Mouse (Mus musculus): ENCODE data around the gene Apoc4. TPM values are rescaled to one million over a fixed set of nuclear protein-coding genes. Genes with fewer than 3 reads are reported as not detected.
A peak's percentile ranks its signal among the peaks of the same experiment; 100 is the strongest.

Apoc4 gene
- 1.5 TPM in 1 of 2 replicates, not detected in the other for polyA plus RNA-seq (2015; fragmentation: Nextera tagmentation; extraction: Ambion mirVana)

DNA sequence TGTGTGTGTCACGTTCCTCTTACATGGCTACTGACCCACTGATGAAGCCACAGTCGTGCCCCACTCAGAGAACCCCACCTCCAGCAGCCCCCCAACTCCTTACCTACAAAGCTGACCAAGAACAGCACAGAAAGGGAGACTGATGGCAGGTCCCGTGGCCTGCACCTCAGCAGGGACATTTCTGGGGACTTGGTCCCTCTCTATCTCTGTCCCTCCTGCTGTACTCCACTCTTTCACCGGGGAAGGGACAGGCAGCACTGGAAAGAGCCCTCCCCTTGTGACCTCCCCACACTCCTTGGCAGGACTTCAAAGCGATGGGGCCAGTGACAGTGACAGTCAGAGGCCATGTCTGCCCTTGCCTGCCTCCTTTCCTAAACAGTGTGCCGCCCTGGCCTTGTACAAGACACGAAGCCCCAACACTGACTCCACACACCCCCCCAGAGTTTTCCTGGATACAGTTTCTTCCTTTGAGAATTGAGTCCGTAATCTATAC is at the start of gene Apoc4, which contains the start of gene Gm44805:
Apoc4 (minus strand) TSS at position 278 of the 493 bp plus-strand sequence.
Gm44805 (minus strand) TSS at position 222 of the 493 bp plus-strand sequence.
- H3K27me3 ChIP-seq: no peaks in the 10 kb centered on the region
- no peak within 1 kb of the TSS for H3K4me2 ChIP-seq
- no peaks in the 10 kb centered on the region for H3K9me3 ChIP-seq
- no peak within 1 kb of the TSS for H3K9ac ChIP-seq
- peak; percentile 18; the same call in 1 of the 2 replicates for ATAC-seq (ENCODE audit: insufficient number of reproducible peaks, insufficient read depth, low FRiP score, low TSS enrichment, low read depth)
- H3K27ac ChIP-seq: no peak within 1 kb of the TSS
- no peaks in the 10 kb centered on the region for H3K36me3 ChIP-seq
- no peaks in the 10 kb centered on the region for H3K4me1 ChIP-seq
- H3K4me3 ChIP-seq: no peak within 1 kb of the TSS
- WGBS: 57% methylated on average over 8 of the region's 8 CpGs

GRCm38 (mm10) chr7:19726541-19726940 is 45.3 kb upstream of the Apoc4 start:
- Histone ChIP-seq H3K4me1 (no peaks in the 10 kb centered on the region), H3K9me3 (peaks cover 3% of the 10 kb centered on the region; the same call in 1 of the 2 replicates), H3K4me3 (no peak overlapping the region), H3K9ac (no peak overlapping the region), H3K27ac (no peak overlapping the region), H3K4me2 (no peak overlapping the region), H3K27me3 (no peaks in the 10 kb centered on the region), H3K36me3 (peaks cover 98% of the 10 kb centered on the region)
- 94% methylated on average over 4 of the region's 4 CpGs for WGBS
- ATAC-seq (ENCODE audit: insufficient number of reproducible peaks, insufficient read depth, low FRiP score, low TSS enrichment, low read depth): no peak

DNA sequence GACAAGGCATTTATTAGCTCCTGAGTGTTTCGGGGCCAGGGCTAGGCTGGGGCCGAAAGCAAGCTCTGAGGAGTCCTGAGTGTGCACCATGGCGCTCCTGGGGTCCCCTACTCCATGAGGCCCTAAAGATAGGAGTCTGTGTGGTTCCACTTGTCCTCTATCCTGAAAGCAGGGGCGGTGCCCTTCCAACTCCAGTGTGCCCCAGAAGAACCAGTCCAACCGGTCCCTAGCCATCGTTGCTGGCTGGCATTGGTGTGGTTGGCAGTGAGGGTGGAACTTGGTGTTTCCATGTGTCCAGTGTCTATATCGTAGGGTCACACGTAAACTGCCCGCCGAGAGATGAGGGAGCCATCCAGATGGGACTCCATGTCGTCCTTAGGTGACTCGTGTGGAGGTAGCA is 42.9 kb upstream of the Apoc4 start:
- 92% methylated on average over 12 of the region's 12 CpGs for WGBS
- H3K4me1 ChIP-seq: no peaks in the 10 kb centered on the region
- H3K36me3 ChIP-seq: peaks cover 97% of the 10 kb centered on the region

DNA sequence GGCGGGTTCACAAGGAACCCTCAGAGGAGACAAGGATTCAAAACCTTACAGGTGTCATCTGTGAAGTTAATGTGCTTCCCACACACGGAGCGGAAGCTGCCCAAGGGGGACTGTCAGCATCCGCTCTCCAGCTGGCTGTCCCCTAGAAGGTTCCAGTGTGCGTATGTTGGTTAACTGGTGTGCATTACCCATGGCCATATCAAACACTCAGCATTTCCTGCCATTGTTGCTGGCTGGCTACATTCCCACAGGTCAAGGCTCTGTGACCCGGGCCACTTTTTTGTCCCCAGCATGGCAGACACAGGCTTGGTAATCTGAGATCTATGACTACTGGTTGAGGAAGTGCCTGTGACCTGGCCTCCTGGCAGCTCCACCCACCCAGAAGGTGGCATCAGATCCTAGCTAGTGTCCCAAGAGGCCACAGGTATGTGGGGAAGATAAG is 41.5 kb upstream of the Apoc4 start:
- H3K4me3 ChIP-seq: no peak overlapping the region
- WGBS: 89% methylated on average over 6 of the region's 6 CpGs
- H3K27ac ChIP-seq: no peak overlapping the region
- H3K4me1 ChIP-seq: no peaks in the 10 kb centered on the region
- H3K4me2 ChIP-seq: no peak overlapping the region
- H3K36me3 ChIP-seq: peaks cover 90% of the 10 kb centered on the region
- H3K9ac ChIP-seq: no peak overlapping the region
- H3K9me3 ChIP-seq: peaks cover 15% of the 10 kb centered on the region
- ATAC-seq (ENCODE audit: insufficient number of reproducible peaks, insufficient read depth, low FRiP score, low TSS enrichment, low read depth): no peak
- H3K27me3 ChIP-seq: no peaks in the 10 kb centered on the region

More for the DNA sequence above, 42.9 kb upstream of the Apoc4 start:
- H3K27ac ChIP-seq: no peak overlapping the region
- no peak overlapping the region for H3K4me3 ChIP-seq
- peaks cover 15% of the 10 kb centered on the region for H3K9me3 ChIP-seq
- H3K9ac ChIP-seq: no peak overlapping the region
- H3K4me2 ChIP-seq: no peak overlapping the region
- no peak for ATAC-seq (ENCODE audit: insufficient number of reproducible peaks, insufficient read depth, low FRiP score, low TSS enrichment, low read depth)
- no peaks in the 10 kb centered on the region for H3K27me3 ChIP-seq

DNA sequence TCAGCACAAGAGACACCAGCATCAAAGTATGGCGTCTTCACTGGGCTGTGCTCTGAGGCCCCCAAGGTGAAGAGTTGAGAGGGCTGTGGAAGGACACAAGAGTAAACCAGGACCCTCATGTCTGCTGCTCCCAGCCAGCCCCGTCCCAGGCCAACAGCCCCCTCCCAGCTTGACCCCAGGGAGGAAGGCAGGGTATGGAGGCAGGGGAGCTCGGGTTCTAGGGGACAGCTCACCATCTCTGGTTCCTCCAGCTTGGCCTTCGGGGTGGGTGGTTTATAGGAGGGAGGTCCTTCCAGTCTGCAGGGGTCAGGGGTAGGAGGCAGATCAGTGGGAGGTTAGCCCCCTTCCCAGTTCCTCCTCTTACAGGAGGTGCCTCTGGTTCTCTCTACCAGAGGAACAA is 37.9 kb upstream of the Apoc4 start:
- ATAC-seq (ENCODE audit: insufficient number of reproducible peaks, insufficient read depth, low FRiP score, low TSS enrichment, low read depth): no peak
- peaks cover 15% of the 10 kb centered on the region for H3K9me3 ChIP-seq
- peaks cover 61% of the 10 kb centered on the region for H3K36me3 ChIP-seq

DNA sequence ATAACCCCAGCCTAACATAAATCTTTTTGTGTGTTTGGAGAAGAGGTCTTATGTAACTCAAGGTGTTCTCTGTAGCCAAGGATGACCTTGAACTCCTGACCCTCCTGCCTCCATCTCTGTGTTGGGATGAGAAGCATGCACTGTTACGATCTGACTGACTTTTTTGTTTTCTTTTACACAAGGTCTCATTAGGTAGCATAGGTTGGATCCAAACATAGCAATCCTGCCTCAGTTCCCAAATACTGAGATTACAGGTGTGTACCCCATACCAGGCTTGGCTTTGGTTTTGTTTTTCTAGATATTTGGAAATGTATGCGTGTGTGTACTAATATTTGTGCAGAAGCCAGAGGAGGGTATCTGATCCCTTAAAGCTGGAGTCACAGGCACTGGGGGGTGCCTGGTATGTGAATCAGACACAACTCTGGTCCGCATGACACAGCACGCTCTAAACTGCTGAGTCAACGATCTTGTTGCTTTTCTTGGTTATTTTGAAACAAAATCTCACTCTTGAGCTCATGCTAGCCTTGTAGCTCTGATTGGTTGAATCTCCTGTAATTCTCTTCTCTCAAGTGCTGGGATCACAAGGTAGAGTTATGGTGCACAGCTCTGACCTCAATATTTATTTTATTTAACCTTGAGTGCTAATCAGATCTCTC is 37.1 kb upstream of the Apoc4 start:
- no peak for ATAC-seq (ENCODE audit: insufficient number of reproducible peaks, insufficient read depth, low FRiP score, low TSS enrichment, low read depth)
- no peak overlapping the region for H3K27ac ChIP-seq
- WGBS: 89% methylated on average over 5 of the region's 5 CpGs
- H3K9me3 ChIP-seq: peaks cover 15% of the 10 kb centered on the region
- peaks cover 19% of the 10 kb centered on the region for H3K4me1 ChIP-seq
- no peak overlapping the region for H3K4me2 ChIP-seq
- H3K4me3 ChIP-seq: no peak overlapping the region
- H3K27me3 ChIP-seq: no peaks in the 10 kb centered on the region
- H3K9ac ChIP-seq: no peak overlapping the region
- H3K36me3 ChIP-seq: peaks cover 61% of the 10 kb centered on the region

More for the DNA sequence above, 37.9 kb upstream of the Apoc4 start:
- no peak overlapping the region for H3K4me2 ChIP-seq
- no peak overlapping the region for H3K27ac ChIP-seq
- H3K4me1 ChIP-seq: peaks cover 11% of the 10 kb centered on the region
- 90% methylated on average over 4 of the region's 4 CpGs for WGBS
- no peak overlapping the region for H3K4me3 ChIP-seq
- no peak overlapping the region for H3K9ac ChIP-seq
- H3K27me3 ChIP-seq: no peaks in the 10 kb centered on the region

GRCm38 (mm10) chr7:19717346-19717745 is 36.1 kb upstream of the Apoc4 start:
- Histone ChIP-seq H3K4me1 (peaks cover 19% of the 10 kb centered on the region), H3K4me3 (no peak overlapping the region), H3K4me2 (no peak overlapping the region), H3K27me3 (no peaks in the 10 kb centered on the region), H3K9me3 (peaks cover 15% of the 10 kb centered on the region), H3K27ac (no peak overlapping the region), H3K9ac (no peak overlapping the region), H3K36me3 (peaks cover 61% of the 10 kb centered on the region)
- no peak for ATAC-seq (ENCODE audit: insufficient number of reproducible peaks, insufficient read depth, low FRiP score, low TSS enrichment, low read depth)
- WGBS: 89% methylated on average over 4 of the region's 4 CpGs

GRCm38 (mm10) chr7:19716822-19717221 is 35.5 kb upstream of the Apoc4 start:
- Histone ChIP-seq H3K9ac (peak overlapping the region; percentile 54; the same call in 1 of the 2 replicates), H3K4me1 (peaks cover 19% of the 10 kb centered on the region), H3K36me3 (peaks cover 62% of the 10 kb centered on the region), H3K27me3 (no peaks in the 10 kb centered on the region), H3K4me3 (0 out of 2 replicates have a peak overlapping the region, but pooled peaks have one; percentile 100), H3K4me2 (peak overlapping the region; percentile 66), H3K27ac (peak overlapping the region; percentile 88; the same call in 1 of the 2 replicates), H3K9me3 (peaks cover 15% of the 10 kb centered on the region)
- 90% methylated on average over 2 of the region's 2 CpGs for WGBS
- no peak for ATAC-seq (ENCODE audit: insufficient number of reproducible peaks, insufficient read depth, low FRiP score, low TSS enrichment, low read depth)

DNA sequence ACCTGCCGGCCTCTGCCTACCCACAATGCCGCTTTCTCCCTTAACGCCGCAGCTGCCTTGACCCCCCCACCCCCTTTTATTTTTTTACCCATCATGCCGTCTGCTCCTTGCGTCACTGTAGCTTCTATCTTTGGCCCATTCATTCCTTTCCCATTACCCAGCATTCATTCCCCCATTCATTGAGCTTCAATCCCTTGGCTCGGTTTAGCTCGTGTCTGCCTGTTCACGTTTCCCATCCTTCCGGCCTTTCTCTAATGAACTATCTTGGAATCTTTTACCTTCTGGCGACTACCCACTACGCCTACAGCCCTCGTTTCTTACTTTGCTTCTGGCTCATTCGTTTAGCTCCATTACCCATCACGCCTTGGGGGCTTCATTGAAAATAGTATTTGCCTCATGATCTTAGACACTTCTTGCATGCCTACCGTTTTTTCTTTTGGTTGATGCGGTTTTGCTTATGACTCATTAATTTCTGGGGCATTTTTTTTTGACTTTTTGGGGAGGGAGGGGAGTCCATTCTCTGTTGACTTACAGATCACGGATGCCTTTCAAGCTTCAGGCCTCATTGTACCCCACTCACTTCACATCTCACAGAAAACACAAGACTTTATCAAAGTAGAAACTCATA is 34.9 kb upstream of the Apoc4 start:
- 6% methylated on average over 18 of the region's 18 CpGs for WGBS
- Histone ChIP-seq H3K9ac (peak overlapping the region; percentile 54), H3K36me3 (peaks cover 62% of the 10 kb centered on the region)

GRCm38 (mm10) chr7:19715239-19716054 is 34.2 kb upstream of the Apoc4 start, which contains the start of gene Tomm40:
Gene Tomm40, minus strand, starts transcription at chr7:19715438.
- under 1% methylated on average over 59 of the region's 59 CpGs for WGBS

More for the DNA sequence above, 34.9 kb upstream of the Apoc4 start:
- Histone ChIP-seq H3K27ac (peak overlapping the region; percentile 88), H3K4me2 (peak overlapping the region; percentile 66), H3K4me3 (peak overlapping the region; percentile 100), H3K27me3 (no peaks in the 10 kb centered on the region), H3K4me1 (peaks cover 19% of the 10 kb centered on the region), H3K9me3 (peaks cover 8% of the 10 kb centered on the region)
- no peak for ATAC-seq (ENCODE audit: insufficient number of reproducible peaks, insufficient read depth, low FRiP score, low TSS enrichment, low read depth)

DNA sequence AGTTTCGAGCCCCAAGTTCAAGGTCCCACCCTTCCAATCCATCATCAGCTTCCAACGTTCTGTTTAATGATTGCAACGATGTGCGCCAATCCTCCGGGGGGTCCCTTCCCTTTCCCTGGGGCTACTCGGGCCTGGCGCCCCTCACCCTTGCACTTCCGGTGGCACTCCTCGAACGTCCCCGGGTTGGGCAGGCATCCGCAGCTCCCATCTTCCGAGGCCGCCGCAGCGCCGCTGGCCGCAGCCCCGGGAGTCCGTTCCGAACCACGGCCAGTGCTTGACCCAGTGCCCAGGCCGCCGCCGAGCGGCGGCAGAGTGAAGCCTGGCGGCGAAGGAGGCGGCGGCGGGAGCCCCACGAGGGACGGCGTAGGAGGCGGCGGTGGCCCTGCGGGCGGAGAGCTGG is 33.6 kb upstream of the Apoc4 start:
- peaks cover 19% of the 10 kb centered on the region for H3K4me1 ChIP-seq
- under 1% methylated on average over 39 of the region's 39 CpGs for WGBS
- peak overlapping the region; percentile 92 for H3K4me2 ChIP-seq
- peak overlapping the region; percentile 100 for H3K4me3 ChIP-seq
- no peak for ATAC-seq (ENCODE audit: insufficient number of reproducible peaks, insufficient read depth, low FRiP score, low TSS enrichment, low read depth)
- peaks cover 61% of the 10 kb centered on the region for H3K36me3 ChIP-seq
- H3K27me3 ChIP-seq: no peaks in the 10 kb centered on the region
- H3K27ac ChIP-seq: peak overlapping the region; percentile 72
- H3K9ac ChIP-seq: peak overlapping the region; percentile 98
- H3K9me3 ChIP-seq: no peaks in the 10 kb centered on the region

More at GRCm38 (mm10) chr7:19715239-19716054, 34.2 kb upstream of the Apoc4 start, which contains the start of gene Tomm40:
- peak within 1 kb of the TSS; percentile 98 for H3K9ac ChIP-seq
- H3K27me3 ChIP-seq: no peaks in the 10 kb centered on the region
- peak within 1 kb of the TSS; percentile 100 for H3K4me3 ChIP-seq
- H3K4me2 ChIP-seq: peak within 1 kb of the TSS; percentile 92
- peak within 1 kb of the TSS; percentile 88 for H3K27ac ChIP-seq
- peaks cover 60% of the 10 kb centered on the region for H3K36me3 ChIP-seq
- H3K4me1 ChIP-seq: peaks cover 19% of the 10 kb centered on the region
- peaks cover under 1% of the 10 kb centered on the region; the same call in 1 of the 2 replicates for H3K9me3 ChIP-seq
- ATAC-seq (ENCODE audit: insufficient number of reproducible peaks, insufficient read depth, low FRiP score, low TSS enrichment, low read depth): peak; percentile 99
